Mouse (Mus musculus) ES-Bruce4 (cell line): ENCODE results near the gene Cnot8.

Experiments used
- EP300 ChIP-seq: IDR thresholded peaks from 2 replicates; pipeline ENCODE4 v1.6.1; 2011; ENCODE audit warnings: low read depth, low read length; ENCODE audit not compliant: insufficient read depth
- POLR2A ChIP-seq: IDR thresholded peaks from one replicate; pipeline ENCODE4 v1.8.1; 2011; ENCODE audit warnings: low read length; ENCODE audit not compliant: insufficient read depth

GRCm38 (mm10) chr11:58097621-58098365 lies 6.2 kb upstream of the Cnot8 start:
- TF ChIP-seq POLR2A (no peak), EP300 (no peak)
